Mouse (Mus musculus) cerebellum, adult (tissue): ENCODE measurements at regions not wholly inside any gene's neighbourhood (a gene's known extent, or its start where the extent isn't known, plus 50 kb on each side); places are given as distances from the start of the nearest gene placed in this dataset.

Experiments
- ATAC-seq: cut with Nextera tagmentation; 2 replicates; pipeline ENCODE4 v1.9.2; 2017; ENCODE audit warnings: mild to moderate bottlenecking, moderate library complexity, mixed read lengths; ENCODE audit not compliant: insufficient number of reproducible peaks, low FRiP score, low TSS enrichment

GRCm38 (mm10) chr10:108036486-108037109 lies 124.7 kb upstream of the Otogl start:
- ATAC-seq = no peak

- no peak for ATAC-seq
Observed at GRCm38 (mm10) chr10:108034068-108034467, 122.1 kb upstream of the Otogl start.

- ATAC-seq = no peak
Observed at GRCm38 (mm10) chr10:108033317-108033795, 121.4 kb upstream of the Otogl start.

GRCm38 (mm10) chr10:108027506-108027905 lies 115.6 kb upstream of the Otogl start:
- no peak for ATAC-seq

DNA sequence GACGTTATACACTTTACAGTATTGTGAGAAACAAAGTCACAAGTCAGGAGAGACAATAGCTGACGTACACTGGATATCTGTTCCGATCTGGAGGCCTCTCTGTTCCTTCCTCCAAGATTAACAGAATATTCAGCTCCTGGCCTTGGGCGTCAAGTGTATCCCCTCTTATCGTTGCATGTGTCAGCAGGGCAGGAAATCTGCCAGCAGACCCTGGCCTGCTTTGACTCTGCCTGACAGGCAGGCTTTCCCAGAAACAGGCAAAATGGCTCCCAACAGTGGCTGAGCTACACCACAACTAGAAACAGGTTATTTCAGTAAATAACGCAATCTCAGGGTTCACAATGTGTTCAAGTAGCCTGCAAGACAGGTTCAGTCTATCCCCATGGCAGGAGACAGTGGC lies 112.3 kb upstream of the Otogl start:
- ATAC-seq = no peak

DNA sequence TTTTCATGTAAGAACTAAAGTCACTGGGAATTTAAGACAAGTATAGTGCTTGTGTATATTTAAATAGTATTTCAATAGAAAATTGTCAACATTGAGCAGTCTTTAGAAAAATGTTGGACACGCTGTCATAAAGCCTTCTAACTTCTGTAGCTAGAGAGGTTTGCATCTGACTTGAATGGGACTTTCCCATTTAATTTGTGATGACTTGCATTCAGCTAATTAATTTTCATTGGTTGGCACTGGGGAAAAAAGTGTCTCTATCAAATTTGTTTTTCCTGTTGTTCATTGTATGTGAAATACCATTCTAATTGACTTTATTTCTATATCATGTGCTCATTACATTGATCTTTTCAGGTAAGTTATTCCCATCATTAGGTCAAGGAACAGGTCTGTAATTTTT lies 104.6 kb upstream of the Otogl start:
- no peak for ATAC-seq

DNA sequence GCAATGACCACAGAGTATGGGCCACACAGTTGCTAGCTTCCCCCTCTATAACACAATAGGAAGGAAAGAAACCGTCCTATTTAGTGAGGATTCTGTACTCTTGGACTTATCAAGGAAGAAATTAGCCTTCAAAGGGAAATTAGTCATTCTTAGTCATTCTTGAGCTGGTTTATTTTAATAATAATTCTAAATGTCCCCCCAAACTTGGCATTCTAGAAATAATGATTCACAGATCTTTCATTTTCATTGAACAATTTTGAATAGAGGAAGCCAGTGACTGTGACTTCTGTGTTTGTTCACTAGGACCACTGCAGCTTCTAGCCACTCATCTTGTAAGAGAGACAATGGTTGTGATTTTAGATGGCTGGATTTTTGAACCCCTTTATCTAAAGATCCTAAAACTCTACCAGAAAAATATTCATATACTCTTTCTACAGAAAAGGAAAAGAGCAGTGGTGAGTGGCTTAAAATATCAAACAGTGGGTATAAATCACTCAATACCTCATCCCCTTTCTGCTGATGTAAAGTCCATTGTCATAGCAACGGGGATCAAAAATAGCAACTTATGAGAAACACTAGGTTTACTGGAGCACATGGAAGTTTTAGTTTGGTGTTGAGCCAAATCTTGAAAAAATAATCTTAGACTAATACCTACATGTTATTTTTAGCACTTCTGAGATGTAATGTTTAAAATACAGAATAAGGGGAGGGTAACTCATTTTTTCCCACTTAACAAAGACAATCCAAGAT lies 83.1 kb upstream of the Otogl start:
- ATAC-seq = no peak

- no peak for ATAC-seq
Observed at GRCm38 (mm10) chr10:107992621-107993020, 80.7 kb upstream of the Otogl start.

- no peak for ATAC-seq
Observed at GRCm38 (mm10) chr10:107990557-107990956, 78.6 kb upstream of the Otogl start.

DNA sequence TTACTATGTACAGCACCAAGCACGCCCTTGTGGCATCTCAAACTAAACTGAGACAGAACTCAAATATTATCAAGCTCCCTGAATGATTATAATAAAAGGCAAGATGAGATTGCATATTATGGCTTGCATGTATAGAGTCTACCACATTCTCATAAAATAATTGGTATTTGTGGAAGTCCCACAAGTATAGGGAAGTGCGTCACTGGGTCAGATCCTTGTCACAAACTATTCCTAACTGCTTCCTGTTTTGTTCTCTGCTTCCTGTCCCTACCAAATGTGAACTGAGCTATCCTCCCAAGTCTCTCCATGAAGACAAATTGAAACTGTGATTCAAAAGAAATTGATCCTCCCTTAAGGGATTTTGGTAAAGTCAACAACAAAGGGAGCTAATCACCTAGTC lies 78.0 kb upstream of the Otogl start:
- no peak for ATAC-seq

GRCm38 (mm10) chr10:107982632-107983031 lies 70.7 kb upstream of the Otogl start:
- ATAC-seq = no peak

DNA sequence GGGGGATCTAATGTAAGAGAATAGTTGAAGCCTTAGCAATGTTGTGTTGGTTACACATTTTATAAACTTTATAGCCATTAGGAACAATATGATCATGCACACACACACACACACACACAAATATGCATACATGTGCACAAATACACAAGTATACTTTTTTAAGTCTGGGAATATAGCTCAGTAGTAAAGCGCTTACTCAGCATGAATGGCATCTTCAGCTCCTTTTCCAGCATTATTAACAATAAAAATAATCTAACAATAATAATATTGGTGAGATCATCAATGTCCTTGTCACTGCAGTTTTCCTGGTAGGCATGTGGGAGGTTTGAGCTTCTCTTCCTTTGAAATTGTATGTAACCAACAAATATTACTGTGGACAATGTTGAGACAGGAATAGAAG lies 70.1 kb upstream of the Otogl start:
- ATAC-seq = no peak

DNA sequence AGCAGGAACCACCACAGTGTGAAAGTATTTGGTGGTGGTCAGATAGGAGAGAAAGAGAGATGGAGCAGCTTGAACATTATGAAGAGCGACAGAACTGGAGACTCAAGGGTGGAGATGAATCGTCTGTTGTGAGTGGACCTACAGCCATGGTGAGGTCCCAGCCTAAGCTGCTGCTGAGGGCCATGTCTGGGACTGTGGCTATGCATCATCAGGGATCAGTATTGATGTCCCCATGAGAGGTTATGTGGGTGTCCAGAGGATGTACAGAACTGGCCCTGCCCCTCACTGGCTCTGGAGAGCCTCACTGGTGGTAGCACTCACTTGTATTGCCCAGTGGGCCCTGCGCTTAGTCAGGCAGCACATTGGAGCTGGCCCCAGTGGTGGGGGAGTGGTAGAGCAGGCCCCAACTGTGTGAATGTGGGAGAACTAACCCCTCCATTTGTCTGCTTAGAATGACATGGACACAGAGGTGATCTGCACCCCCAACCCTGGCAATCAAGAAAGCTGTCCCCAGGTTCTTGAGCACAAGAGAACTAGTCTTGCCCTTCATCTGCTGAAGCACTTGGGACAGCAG lies 64.5 kb upstream of the Otogl start:
- ATAC-seq = peak; percentile 6; the same call in 1 of the 2 replicates

- ATAC-seq = no peak
Observed at GRCm38 (mm10) chr10:107971748-107972147, 59.8 kb upstream of the Otogl start.

DNA sequence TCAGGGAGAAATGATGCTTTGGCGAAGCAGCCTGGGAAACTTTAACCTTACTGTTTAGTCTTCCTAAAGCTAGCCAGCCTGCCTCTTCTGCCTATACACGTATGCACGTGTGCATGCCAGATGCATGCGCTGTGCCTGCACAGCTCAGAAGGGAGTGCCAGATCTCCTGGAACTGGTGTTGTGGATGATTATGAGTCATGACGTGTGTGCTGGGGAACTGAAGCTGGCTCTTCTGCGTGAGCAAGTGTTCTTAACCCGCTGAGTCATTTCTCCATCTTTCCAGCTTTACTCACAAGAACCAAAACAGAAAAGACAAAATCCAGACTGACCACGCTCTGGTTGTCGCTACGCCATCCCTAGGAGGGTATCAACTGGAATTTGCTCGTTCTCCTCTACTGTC lies 55.1 kb upstream of the Otogl start:
- ATAC-seq = no peak

DNA sequence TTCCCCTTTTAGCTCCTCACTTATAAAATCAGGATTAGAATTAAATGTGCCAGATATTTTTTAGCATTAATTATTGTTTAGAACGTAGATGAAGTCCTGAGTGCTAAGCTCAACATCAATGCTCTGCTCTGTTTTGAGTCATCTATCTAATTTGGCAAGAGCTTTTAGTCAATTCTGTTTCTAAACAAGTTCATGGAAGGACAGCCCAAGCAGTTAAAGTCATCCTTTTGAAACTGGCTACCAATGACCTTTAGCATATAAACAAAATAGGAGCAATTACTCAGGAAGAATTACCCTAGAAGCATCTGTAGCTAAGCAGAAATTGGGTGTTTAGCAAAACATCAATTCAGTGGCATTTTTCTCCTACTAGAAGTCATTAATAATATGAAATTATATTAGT lies 52.1 kb upstream of the Otogl start:
- no peak for ATAC-seq

DNA sequence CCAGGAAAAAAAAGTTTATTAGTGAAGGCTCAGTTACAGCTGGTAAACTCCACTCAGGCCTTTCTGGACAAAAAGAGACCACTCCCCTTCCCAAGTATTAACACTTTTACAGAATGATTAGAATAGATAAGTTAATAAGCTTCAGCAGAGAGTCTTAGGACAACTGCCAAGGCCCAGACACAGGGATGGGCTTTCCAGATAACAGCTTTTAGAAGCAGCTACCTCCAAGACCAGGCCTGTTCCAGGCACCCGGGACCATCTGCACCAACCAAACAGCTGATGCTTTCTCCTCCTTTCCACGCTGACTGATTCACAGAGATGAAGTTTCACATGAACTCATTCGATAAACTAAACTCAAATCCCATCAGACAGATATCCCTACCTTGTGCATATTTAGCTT lies 50.2 kb upstream of the Otogl start:
- ATAC-seq = no peak
